Mouse (Mus musculus) retina, adult 2 months (tissue): ENCODE data around the gene Etfrf1.

Experiments used
- DNase-seq: peaks from one replicate; pipeline ENCODE4 v3.0.0-alpha.2; 2012; ENCODE audit warnings: low read depth, low spot score

Gene Etfrf1

DNA sequence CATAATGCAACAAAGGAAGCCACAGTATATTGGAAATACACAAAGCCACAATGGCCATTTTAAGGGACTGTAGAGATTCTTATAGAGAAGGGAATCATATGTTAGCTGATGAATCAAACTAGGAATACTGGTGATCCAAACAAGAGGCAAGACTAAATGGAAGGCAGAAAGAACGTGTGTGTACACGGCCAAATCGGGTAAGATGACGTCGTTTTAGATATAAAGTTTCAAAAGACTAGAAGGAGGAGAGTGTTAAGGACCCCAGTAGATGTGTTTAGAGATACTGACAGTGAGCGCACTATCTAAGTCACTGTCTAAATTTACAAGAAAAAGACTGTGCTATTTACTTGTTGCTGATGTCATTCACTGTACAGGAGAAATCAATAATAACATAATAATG, 13.3 kb downstream of the Etfrf1 start:
- DNase-seq, result no peak

DNA sequence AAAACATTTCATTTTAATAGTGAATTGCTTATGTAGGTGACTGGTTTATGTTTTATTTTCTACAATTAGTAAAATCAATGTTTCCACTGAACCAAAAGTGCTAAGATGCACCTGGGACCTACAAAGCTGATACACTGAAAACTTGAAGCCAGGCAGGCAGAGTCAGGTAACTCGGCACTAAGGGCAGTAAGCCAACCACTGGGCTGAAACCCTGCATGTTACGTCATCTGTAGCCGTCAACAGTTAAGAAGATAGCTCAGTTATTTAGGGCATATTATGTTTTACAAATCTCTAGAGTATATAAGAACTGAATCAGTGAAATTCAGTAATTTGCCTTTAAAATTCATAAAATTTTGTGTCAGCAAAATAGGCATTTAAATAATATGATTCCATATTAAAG, 15.4 kb downstream of the Etfrf1 start:
- DNase-seq, result no peak

DNA sequence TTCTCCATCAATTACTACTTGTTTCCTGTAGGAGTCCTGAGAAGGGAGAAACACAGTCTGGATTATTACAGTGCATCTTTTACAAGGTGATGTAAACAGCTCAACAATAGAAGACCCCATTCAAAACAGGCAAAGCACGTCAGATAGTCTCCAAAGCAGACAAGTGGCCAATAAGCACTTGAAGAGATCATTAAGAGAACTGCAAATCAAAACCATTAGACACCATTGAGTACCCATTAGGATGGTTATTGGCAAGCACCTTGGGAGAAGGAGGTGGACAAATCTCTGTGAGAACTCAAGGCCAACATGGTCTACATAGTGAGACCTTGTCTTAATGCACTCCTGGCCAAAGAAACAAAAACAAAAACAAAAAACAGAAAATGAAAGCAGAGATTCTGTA, 23.5 kb downstream of the Etfrf1 start:
- no peak for DNase-seq

DNA sequence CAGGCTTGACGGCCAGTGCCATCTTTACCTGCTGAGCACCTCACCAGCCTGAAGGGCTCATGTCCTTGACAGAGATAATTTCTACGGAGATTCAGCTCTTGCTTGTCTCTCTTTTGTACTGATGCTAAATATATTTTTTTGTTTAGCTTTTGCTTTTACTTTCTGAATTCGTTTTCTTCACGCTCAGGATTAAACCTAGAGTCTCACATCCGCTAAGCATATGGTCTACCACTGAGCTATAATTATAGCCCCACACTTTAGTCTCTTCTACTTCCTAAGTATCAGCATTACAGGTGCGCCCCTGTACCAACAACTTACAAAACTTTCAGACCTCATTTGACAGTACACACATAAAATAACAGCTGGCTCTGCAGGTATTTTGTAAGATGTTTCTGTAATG, 24.4 kb downstream of the Etfrf1 start:
- DNase-seq, result no peak

DNA sequence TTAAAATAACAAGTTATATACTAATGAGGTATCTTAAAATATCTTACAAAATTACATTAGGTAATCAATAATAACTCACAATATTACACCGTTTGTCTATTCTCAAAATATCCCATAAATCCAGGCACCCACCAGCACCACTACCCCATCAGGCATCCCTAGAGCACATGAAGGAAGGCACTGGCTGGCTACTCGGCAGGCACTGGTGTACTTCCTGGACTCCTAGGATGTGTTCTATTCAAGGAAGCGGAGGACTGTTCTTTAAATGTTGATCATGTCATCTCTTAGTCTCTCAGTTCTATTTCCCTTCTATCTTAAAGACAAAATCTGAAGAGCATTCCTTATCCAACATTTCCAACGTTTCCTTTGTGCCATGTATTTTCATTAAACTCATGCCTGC, 26.2 kb downstream of the Etfrf1 start:
- DNase-seq, result no peak

DNA sequence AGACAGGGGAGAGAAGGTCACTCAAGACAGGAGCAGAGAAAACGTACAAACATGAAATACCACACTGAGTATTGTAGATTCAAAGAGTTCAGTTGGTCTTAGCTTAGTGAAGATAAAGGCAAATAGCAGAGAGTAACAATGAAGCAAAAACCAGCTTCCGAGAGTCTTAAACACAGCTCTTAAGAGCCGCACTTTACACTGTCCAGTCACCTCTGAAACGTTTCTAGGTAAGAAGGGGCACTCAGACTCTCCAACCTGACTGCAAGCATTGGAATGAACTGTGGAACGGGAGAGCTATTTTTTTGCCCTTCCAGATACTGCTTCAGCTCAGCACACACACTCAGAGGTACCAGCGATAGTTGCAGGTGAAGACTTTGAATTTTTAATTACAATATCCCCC, 29.4 kb downstream of the Etfrf1 start:
- DNase-seq, result no peak

DNA sequence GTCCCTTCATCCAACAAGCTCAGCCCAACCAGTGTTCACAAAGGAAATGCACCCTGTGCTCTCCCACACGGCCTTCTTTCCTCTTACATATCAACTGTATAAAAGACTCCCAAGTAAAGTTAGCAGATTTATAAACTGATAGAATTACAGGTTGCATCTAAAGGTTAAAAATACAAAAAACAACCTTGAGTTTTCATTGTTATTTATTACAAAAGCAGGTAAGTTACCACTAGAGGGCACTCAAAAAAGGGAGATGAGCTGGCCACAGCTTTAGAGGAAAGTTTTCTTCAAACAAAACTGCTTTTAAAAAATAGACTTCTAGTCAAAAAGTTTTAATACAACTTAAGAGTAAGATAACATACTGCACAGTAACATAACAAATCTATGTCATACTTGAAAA, 31.6 kb downstream of the Etfrf1 start:
- DNase-seq, result no peak

DNA sequence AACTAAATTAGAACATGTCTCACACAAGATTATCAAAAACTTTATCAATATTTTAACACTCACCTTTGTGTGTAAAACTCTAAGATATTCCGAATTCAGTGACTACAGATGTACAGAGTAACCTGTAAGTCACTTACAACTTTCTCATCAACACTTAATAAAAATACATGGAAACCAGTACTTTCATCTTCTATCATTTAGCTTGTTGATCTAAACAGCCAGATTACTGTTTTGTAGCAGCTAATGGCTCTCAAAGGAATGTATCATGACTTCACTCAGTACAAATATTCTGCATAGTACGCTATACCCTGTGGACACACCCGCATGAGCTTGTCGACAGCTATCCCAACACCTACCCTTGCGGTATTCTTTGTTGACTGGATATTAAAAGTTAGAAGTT, 35.9 kb downstream of the Etfrf1 start:
- DNase-seq, result no peak

DNA sequence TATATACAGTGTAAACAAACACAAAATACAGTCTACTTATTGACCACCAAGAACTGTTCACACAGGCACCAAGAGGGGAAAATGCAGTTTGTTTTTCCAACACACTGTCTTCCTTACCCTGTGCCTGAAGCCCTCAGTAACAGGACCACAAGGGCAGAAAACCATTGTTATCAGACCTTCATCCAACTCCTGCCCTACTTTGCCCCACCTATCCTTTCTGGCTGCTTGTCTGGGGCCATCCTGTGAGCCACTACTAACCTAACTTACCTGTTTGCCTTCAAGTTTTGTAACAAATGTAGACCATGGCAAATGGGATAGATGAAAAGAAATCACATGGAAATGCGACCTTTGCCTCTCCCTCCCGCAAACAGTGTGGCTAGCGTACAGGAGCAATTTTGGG, 37.0 kb downstream of the Etfrf1 start:
- DNase-seq, result no peak

DNA sequence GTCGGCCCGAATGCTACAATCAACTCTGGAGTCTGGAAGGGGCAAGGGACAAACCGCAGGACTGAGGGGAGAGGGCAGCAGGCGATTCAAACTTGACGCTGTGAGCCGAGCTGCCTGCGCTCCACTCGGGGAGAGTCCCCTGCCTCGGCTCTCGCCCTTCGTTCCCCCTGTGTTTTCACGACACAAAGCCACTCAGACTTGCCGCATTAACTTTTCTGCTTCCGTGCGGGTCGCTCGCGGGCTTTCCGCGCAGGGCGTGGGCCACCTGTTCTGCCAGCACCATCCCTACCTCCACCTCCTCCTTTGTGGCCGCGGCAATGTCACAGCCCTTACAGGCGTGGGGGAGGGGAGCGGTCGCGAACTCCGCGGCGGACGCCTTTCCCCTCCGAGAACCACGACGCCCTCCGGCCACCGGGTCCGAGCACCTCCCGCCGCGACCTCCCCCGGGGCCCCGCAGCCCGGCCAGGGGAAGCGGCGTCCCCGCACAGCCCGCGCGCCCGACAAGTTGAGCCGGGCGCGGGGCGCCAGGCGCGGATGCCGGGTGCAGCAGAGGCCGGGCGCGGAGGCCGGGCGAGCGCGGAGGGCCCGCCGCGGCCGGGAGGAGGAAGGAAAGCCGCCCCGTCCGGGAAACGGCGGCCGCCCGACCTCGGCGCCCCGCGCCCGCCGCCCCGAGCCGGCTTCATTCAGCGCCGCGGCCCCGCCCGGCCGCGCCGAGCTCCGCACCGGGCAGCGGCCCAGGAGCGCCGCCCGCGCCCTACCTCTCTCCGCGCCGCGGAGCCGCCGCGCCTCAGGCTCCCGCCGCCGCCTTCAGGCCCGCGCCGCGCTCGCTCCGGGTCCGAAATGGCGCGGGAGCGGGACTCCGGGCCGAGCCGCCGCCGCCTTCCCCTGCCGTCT, 38.6 kb downstream of the Etfrf1 start:
- DNase-seq, result no peak

DNA sequence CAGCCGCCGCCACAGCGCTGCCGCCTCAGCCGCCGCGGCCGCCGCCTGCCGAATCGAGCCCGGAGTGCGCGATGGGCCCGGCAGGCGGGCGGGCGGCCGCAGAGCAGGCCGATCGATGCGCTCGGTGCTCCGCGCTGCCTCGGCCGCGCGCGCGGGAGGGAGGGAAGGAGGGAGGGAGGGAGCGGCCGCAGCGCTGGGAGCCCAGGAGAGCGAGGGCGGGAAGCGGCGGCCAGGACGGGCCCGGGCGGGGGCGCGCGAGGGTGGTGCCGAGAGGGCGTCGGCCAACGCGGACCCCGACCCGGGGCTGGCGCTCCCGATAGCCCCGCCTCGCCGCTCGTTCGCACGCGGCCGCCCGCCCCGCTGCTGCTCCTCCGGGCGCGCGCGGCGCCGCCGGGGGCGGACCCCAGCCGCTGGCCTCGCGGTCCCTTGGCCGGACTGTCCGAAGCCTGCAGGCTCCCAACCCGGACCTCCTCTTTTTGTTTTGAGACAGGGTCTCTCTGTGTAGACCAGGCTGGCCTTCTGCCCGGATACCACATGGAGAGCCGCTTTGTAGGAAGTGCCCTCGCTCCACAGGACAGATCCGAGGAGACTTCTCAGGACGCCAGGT, 39.4 kb downstream of the Etfrf1 start, which contains the start of gene Kras:
Gene Kras, minus strand, starts transcription at position 55 of the 607 bp plus-strand sequence.
- DNase-seq, result peak; percentile 90

DNA sequence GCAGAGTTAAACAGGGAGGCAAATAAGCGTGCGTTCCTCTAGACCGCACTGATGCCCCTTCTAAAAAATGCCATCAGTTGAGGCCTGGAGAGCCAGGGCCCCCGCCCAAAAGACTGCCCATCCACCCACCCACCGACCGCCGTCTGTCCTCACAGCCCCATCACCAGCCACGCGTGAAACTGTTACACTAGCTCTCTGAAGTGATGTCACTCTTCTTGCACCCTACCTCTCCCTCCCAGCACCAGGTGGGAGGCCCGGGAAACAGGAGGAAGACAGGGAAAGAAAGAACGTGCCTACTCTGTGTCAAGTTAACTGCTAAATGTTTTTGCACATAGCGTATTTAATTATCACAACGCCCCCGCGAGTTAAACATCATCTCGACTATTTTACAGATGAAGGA, 39.9 kb downstream of the Etfrf1 start:
- no peak for DNase-seq

DNA sequence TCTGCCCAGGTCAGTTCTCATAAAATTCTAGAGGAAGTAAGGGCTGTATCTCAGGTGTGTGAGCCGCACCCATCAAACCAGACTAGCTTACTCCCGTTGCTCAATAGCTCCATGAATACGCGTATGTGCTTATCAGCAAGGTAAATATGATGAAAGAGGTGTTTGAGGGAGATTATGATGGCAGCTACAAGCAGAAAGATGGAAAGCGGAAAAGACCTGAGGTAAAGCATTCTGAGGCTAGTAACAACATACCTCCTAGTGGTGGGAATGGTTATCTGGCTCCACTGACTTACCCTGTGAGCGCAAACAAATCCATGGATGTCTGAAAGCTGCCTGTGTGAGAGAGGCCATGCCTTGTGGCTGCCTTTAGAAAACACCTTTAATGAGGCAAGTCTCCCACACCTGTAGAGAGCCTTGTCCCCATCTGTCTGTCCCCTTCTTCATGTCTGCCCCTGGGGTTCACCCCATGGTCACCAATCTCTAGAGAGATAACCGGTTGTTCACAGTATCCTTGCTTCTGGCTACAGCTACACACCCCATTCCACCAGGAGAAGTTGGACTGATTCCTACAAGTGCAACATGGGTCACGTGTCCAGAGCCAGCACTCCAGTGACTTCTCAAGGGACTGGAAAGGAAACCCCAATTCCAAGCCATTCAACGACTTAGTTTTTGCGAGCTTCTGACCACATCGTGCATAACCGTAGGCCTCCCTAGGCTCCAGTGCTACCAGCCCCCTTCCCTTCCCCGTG, 45.2 kb downstream of the Etfrf1 start:
- no peak for DNase-seq

DNA sequence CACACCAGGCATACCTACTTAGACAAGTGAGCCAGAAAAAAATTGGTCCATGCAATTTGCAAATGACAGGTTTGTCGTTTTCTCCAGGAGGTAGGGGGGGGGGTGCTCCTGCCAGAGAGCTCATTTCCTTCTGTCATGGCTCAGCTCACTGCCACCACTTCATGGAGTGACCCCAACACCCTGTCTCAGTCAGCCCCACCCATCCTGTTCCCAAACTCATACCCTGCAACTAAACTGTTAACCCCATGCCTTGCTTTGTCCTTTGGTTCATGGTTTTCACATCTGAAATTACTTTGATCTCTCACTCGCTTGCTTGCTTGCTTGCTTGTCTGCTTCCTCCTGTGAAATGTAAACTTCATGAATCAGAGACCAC, 45.8 kb downstream of the Etfrf1 start:
- DNase-seq, result no peak

DNA sequence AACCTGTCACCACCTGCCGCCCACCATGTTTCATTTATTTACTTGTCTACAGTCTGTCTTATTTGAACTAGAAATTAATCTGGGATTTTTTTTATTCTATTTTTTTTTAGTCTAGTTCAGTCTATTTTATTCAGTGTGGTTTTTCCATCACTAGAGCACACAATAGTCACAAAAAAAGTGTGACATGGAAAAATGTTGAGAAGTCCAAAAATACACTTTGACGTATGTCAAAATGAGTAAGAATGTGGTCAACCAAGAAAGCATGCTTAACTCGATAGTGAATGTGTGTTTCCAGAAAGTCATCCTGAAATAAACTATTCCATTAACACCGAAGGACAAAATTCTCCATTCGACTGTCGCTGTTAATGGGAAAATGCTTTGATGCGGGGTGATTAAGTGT, 51.4 kb downstream of the Etfrf1 start:
- DNase-seq, result no peak
